Mouse (Mus musculus): ENCODE measurements around the gene Fam3a. TPM values are rescaled to one million over a fixed set of nuclear protein-coding genes. Genes with fewer than 3 reads are reported as not detected.

Gene Fam3a
- total RNA-seq, 2 experiments from 2014 or later, result 13.4 to 16.7 TPM

DNA sequence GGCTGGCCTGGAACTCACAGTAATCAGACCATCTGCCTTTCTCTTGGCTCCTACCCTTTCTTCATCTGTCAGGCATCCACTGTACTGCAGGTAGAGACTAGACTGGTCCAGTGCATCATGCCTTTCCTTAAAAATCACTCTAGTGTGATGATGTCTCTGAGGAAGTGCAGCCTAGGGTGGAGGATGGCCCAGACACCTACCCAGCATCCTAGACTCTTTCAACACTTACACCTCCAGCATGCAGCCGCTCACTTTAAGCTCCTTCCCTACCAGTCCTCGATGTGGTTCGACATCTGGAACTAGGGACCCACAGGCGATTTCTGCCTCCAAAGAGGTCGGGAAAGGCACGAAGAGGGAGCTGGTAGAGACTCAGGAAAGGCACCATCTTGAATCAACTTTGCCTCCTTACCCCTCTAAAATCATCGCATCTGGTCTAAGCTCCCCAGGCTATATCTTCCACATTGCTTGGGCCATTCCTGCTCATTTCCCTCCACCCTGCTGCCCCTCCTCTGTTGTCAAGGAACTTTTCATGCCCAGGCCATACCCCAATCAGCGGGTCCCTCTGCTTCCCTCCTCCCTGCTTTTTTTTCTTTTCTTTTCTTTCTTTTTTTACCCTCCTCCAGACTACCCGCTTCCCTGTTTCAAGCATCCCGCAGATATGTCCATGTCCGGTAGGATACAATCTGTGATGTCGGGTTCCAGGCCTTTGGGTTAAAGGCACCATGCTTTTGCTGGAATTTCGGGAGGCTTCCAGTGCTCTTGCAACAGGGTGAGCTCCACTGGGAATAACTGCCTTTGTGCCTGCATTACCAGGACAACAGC is 40.2 kb downstream of the Fam3a start:
- DNase-seq (ENCODE audit: low spot score), result no peak

Other genes with a start within 250 kb of the Fam3a start
- not detected for gene Tex28, start 225.4 kb downstream of the Fam3a start, total RNA-seq (2021)
- gene Tktl1, start 216.0 kb downstream of the Fam3a start, total RNA-seq (2021), result not detected
- 10 to 100 TPM; 30.5 to 50.1 TPM for gene Flna, start 143.5 kb downstream of the Fam3a start, total RNA-seq (2021)
- 10 to 100 TPM; 25.0 to 32.4 TPM for gene Emd, start 138.6 kb downstream of the Fam3a start, total RNA-seq (2021)
- 100 to 1,000 TPM; 172 to 189 TPM for gene Rpl10, start 122.5 kb downstream of the Fam3a start, total RNA-seq (2021)
- gene Taz, start 111.4 kb downstream of the Fam3a start, total RNA-seq (2021), result 10 to 100 TPM; 40.2 to 47.4 TPM
- 100 to 1,000 TPM; 114 to 124 TPM for gene Dnase1l1, start 110.9 kb downstream of the Fam3a start, total RNA-seq (2021)
- gene Atp6ap1, start 96.2 kb downstream of the Fam3a start, total RNA-seq (2021), result 10 to 100 TPM; 92.1 to 95.3 TPM
- 10 to 100 TPM; 27.9 to 35.9 TPM for gene Gdi1, start 88.3 kb downstream of the Fam3a start, total RNA-seq (2021)
- gene Fam50a, start 80.2 kb downstream of the Fam3a start, total RNA-seq (2021), result 10 to 100 TPM; 21.1 to 27.3 TPM
- under 1 TPM; 0.37 to 0.52 TPM for gene Plxna3, start 64.2 kb downstream of the Fam3a start, total RNA-seq (2021)
- gene Lage3, start 39.7 kb downstream of the Fam3a start, total RNA-seq (2021), result 10 to 100 TPM; 39.8 to 40.6 TPM
- 10 to 100 TPM; 55.7 to 58.4 TPM for gene Ubl4a, start 20.1 kb downstream of the Fam3a start, total RNA-seq (2021)
- 1 to 10 TPM; 1.9 to 3.8 TPM for gene Slc10a3, start 19.9 kb downstream of the Fam3a start, total RNA-seq (2021)
- gene Ikbkg, start within 50 bp of the Fam3a start, total RNA-seq (2021), result 10 to 100 TPM; 19.6 to 23.1 TPM
- 1 to 10 TPM; 2.6 to 3.8 TPM for gene G6pdx, start 35.9 kb upstream of the Fam3a start, total RNA-seq (2021)
- gene Gm6880, start 88.1 kb upstream of the Fam3a start, total RNA-seq (2021), result not detected
- not detected for gene Olfr1326-ps1, start 181.6 kb upstream of the Fam3a start, total RNA-seq (2021)
- gene Olfr1325, start 199.4 kb upstream of the Fam3a start, total RNA-seq (2021), result not detected